Mouse (Mus musculus): Measurements from ENCODE around the gene Atp7a. TPM values are rescaled to one million over a fixed set of nuclear protein-coding genes. Genes with fewer than 3 reads are reported as not detected.
"Not testable (repeated sequence)": the region's sequence is repeated elsewhere in the genome, so short reads cannot be mapped to it uniquely, and the experiment has no call there.

Gene Atp7a
- polyA plus RNA-seq (2015; fragmentation: Nextera tagmentation; extraction: Ambion mirVana), result 9.1 and 9.5 TPM in 2 replicates

GRCm38 (mm10) chrX:106026418-106027342 lies at the start of gene Atp7a:
TSS of gene Atp7a (plus strand) at chrX:106027276.
- DNase-seq (ENCODE audit: low spot score), result peak; percentile 94

DNA sequence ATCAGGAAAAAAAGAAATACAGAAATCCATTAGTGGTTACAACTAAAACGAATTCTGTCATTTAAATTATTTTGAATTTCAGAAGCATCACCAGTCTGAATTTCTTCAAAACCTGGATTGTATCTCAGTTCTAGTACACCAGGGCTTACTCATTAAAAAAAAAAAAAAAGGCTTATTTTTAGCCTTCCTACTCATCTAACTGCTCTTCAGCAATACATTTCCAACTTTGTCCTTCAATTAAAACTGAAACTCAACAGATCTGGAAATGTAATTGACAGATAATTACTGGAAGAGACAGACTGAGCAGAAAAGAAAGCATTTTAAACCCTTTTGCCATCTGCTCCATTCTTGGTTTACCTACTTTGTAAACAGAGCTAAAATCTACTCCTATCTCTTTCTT lies 25.5 kb upstream of the Atp7a start:
- DNase-seq (ENCODE audit: low spot score), result no peak

DNA sequence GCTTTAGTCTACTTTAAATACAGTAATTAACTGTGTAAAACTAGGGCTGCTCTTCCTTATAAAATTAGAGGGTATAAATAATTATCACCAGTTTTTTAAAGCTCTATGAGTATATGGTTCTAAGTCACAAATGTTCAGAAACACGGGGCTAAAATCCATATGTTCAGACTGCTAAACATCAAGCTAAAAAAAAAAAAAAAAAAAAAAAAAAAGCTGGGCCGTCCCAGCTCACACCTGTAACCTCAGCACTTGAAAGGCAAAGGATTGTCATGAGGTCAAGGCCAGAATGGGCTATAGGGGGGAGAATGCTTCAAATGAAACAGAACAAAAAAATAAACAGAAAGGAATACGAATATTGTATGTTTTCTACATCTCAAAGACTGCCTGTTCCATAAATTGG lies 16.3 kb upstream of the Atp7a start:
- no peak for DNase-seq (ENCODE audit: low spot score)

GRCm38 (mm10) chrX:106011465-106012159 lies 15.5 kb upstream of the Atp7a start, which contains the start of gene Magt1:
TSS of gene Magt1 (minus strand) at chrX:106011906.
- peak; percentile 88 for DNase-seq (ENCODE audit: low spot score)

GRCm38 (mm10) chrX:106012559-106012958 lies 14.5 kb upstream of the Atp7a start:
- no peak for DNase-seq (ENCODE audit: low spot score)

- peak; percentile 53 for DNase-seq (ENCODE audit: low spot score)
Measured at GRCm38 (mm10) chrX:106013217-106013616, 13.9 kb upstream of the Atp7a start.

DNA sequence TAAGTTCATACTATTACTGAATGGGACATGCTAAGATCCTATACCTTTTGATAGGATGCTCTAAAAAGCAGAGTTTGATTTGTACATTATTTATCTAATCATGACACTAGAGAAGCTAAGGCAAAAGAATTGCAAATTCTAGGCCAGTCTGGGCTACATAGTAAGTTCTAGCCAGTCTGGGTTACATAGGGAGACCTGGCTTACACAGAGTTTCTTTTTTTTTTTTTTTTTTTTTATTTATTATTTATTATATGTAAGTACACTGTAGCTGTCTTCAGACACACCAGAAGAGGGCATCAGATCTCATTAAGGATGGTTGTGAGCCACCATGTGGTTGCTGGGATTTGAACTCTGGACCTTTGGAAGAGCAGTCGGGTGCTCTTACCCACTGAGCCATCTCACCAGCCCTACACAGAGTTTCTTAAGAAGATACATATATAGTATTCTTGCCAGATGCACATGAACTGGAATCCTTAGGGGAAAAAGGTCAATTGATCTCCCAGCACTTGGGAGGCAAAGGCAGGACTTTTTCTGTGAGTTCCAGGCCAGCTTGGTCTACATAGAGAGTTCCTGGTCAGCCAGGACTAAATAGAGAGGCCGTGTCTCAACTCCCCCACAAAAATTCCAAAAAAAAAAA lies 12.2 kb upstream of the Atp7a start:
- not testable (repeated sequence) for DNase-seq (ENCODE audit: low spot score)

GRCm38 (mm10) chrX:106015571-106016322 lies 11.3 kb upstream of the Atp7a start, which contains the start of gene Cox7b:
TSS of gene Cox7b (plus strand) at chrX:106015700.
- peak; percentile 84 for DNase-seq (ENCODE audit: low spot score)

DNA sequence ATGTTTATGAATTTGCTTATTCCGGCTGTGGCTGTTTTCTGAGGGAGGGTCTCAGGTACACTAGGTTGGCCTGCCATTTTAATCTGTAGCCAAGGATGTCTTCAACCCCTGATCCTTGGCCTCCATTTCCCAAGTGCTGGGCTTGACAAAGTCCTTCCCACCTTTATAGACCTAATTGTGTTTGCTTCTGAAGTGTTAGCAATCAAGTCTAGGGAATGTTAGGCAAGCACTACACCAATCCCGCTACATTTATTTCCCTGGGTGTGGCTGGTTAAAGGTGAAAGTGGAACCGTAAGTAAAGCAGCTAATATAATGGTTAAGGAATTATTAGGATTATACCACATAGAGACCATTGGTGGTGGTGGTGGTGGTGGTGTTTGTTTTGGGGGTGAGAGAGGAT lies 10.0 kb upstream of the Atp7a start:
- no peak for DNase-seq (ENCODE audit: low spot score)

- no peak for DNase-seq (ENCODE audit: low spot score)
Measured at GRCm38 (mm10) chrX:106017516-106017915, 9.6 kb upstream of the Atp7a start.

- DNase-seq (ENCODE audit: low spot score), result no peak
Measured at GRCm38 (mm10) chrX:106027343-106027674, 233 bp downstream of the Atp7a start.

DNA sequence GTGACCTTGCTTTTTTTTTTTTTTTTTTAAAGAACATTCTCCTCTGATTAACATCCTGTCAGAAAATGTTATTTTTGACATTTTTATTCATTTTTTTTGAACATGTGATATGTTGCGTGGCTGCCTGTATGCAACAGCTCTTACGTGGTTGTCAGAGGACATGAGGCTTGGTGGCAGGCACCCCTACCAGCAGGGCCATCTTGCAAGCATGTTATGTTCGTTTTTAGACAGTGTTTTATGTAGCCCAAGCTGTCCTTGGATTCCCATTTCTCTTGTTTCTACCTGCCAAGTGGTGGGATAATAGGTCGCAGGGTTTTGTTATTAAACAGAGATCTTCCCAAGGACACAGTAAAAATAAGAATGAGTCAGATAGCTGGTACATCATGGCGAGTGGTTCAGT lies 3.1 kb downstream of the Atp7a start:
- DNase-seq (ENCODE audit: low spot score), result no peak

GRCm38 (mm10) chrX:106031124-106031523 lies 4.0 kb downstream of the Atp7a start:
- DNase-seq (ENCODE audit: low spot score), result no peak

DNA sequence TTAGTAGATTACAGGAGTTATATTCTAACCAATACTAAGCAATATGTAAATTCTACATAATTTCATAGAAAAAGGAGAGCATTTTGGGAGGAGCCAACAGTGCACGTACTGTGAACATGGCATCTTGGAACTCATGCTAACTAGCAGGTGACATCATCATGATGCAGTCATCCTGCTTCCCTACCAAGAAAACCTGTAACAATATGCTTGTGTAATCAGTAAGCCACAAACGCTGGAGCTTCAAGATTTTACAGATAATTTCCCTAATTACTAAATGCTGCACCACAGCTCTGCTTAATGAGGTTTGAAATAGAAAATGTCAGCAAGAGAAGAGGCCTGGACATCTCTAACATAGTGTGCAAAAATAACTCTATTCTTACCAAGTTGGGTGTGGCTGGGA lies 8.7 kb downstream of the Atp7a start:
- DNase-seq (ENCODE audit: low spot score), result no peak

DNA sequence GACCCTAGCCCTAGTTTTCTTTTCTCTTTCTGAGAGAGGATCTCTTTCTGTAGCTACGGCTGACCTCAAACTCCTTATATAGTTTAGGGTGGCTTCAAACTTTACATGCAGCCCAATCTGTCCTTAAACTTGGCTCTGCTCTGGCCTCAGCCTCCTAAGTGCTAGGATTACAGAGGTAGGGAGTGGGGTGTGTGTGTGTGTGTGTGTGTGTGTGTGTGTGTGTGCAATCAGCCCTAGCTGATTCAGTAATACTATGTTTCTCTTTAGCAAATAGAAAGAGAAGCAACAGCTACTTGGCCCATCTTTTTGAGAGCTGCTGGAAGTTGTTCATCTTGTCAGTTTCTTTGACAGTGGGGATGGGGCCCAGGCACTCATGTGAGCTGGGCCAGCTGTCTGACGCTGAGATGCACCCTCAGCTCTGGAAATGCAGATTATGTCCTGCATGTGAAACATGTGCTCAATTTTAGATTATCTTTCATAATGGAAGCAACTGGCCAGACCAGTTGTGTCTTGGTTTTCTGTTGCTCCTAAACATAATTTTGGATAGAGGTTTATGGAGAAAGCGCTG lies 10.2 kb downstream of the Atp7a start:
- no peak for DNase-seq (ENCODE audit: low spot score)

- no peak for DNase-seq (ENCODE audit: low spot score)
Measured at GRCm38 (mm10) chrX:106043863-106044617, 17.0 kb downstream of the Atp7a start.

- DNase-seq (ENCODE audit: low spot score), result no peak
Measured at GRCm38 (mm10) chrX:106045455-106045854, 18.4 kb downstream of the Atp7a start.

DNA sequence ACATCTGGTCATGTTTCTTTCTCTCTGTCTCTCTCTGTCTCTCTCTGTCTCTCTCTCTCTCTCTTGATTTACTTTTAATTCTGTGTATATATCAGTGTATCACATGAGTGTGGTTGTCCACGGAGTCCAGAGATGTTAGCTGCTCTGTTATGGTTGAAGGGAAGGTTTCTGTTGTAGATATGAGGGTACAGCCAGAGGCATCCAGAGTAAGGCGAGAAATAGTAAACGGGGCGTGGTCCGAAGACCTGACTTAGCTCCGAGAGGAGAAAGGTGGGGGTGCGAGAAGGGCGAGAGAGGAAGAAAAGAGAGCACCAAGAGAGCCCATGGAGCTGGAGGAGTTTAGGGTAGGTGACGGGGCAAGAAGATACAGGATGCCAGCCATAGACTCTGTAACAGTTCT lies 18.9 kb downstream of the Atp7a start:
- DNase-seq (ENCODE audit: low spot score), result no peak

- no peak for DNase-seq (ENCODE audit: low spot score)
Measured at GRCm38 (mm10) chrX:106048191-106048590, 21.1 kb downstream of the Atp7a start.

DNA sequence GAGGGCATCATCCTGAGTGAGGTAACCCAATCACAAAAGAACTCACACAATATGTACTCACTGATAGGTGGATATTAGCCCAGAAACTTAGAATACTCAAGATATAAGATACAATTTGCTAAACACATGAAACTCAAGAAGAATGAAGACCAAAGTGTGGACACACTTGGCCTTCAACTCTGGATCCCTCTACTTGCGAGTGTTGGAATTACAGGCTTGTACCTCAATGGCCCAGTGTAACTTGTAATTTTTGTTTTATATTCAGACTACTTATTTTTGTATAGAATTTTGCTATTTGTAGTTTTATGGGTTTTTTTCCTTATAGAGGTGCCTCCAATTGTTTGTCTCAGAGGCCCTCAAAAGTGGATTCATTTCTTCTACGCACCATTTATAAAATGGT lies 50.8 kb downstream of the Atp7a start:
- not testable (repeated sequence) for DNase-seq (ENCODE audit: low spot score)
